Mouse (Mus musculus): ENCODE data around the gene Usp19.

Usp19 gene

DNA sequence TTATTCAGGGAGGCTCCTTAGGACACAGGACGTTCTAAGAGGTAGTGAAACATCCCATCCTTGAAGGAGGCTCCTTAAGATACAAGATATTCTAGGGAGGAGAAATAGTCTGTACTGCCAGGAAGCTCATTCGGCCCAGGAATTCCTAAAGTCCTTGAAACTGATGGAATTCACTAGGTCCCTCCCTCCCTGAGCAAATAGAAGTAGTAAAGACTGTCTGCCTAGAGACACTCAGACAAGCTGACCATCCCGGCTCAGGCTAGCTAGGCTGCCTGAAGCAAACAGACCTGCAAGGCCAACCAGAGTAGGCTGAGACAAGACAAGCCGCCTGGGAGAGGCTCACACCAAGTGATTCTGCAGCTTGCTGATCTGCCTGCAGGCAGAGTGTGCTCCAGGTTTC, 20.6 kb upstream of the Usp19 start:
- no peak for DNase-seq

DNA sequence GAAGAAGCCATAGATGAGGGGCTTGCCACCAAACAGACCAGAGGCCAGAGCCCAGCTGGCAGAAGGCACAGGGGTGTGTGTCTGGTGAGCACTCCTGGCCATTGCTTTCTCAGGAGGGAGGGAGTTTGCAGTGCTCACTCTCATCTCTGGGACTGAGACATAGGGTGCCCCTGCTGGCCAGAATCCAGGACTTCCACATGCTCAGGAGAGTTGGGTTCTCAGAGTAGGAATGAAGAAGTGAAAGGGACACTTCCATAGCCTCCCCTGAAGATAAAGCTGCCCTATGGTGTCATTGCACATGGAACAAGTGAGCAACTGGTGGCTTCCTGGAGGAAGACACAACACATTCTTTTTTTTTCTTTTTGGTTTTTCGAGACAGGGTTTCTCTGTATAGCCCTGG, 15.9 kb upstream of the Usp19 start:
- DNase-seq, result peak in 1 of 2 experiments; percentile 7

DNA sequence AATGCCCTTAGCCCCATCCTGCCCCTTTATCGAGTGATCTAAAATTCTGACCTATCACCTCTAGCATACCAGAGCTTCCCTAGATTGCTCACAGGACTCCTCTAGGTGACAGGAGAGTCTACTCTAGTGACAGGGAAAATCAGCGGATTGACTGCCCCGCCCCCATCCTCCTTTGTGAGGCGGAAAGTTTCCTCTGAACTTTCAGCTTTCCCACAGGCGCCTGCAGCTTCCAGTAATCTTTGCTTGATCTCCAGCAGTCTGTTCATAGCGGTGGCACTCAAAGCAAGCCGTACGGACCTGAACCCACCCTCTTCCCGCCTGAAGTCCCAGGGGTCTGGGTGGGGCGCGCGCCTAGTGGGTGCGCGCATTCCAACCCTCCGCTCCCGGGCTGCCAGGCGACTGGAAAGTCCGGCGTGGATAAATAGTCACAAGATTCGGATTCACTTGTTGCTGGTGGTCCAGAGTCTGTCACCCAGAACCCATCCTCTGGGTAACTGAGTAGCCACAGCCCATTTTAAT, 11.7 kb upstream of the Usp19 start:
- no peak for DNase-seq

DNA sequence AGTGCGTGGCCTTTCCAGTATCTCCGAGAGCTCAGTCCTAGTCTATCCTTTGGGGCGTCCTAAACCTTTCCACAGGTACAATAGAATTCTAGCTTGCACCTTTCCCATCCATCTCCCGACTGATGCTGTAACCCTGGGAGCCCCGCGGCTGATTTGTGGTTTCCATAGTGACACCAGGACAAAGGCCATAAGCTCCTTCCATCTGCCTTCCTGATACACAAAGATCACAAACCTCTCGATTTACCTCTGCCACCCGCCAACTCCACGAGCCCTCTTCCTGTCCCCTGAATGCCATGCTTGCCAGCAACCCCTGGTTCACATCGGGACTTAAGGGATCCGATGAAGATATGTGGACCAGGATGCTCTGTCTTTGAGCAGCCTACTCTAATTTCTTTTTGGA, 11.2 kb upstream of the Usp19 start:
- DNase-seq, result no peak

DNA sequence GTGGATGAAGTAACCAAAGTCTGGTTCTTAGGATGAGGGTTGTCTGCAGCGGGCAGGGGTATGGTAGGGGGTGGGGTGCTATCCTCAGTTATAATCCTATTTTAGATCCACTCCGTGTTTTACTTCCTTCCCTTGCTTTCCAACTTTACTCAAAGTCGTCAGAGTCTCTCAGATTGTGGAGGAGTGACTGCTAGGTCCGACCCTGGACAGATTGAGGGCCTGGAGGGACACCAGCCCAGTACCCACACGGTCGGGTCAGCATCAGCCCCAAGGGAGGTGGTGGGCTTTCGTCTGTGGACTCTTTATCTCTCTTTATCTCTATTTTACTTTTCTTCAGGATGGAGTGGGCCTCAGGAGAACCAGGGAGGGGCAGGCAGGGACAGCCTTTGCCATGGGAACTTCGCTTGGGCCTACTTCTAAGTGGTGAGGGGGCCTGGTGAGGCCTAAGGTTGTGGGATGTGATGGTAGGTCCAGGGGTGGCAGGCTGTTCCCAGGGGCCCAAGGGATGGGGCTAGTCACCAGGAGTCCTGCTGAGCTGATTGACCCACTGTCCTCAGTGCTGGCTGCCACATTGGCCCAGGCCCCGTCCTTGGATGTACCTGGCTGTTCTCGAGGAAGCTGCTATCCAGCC, 10.6 kb upstream of the Usp19 start, which contains the start of gene Lamb2:
TSS of gene Lamb2 (plus strand) at position 16 of the 631 bp plus-strand sequence.
- DNase-seq, result no peak

DNA sequence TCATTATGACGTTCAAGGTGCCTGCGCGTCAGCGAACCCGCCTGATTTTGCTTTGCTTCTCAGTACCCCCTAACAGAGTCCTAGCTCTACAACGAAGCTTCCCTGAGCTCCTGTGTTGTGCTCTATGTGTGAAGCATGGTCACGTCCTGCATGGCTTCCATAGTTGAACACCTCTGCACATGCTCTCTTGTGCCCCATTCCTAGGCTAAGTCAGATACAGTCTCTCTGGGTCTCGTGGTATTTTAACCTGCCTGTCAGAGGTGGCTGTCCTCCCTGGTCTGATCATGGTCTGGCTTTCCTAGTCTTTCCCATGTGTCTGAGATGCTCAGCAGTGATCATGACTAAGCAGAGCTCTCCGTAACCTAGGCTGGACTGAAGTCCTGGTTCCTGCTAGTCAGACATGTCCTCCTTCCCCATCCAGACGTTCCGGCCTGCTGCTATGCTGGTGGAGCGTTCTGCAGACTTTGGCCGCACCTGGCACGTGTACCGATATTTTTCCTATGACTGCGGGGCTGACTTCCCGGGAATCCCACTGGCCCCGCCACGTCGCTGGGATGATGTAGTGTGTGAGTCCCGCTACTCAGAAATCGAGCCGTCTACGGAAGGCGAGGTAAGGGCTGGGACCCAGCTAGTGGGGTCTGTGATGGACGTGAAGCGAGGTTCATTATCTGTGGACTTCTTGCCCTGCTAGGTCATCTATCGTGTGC, 9.4 kb upstream of the Usp19 start:
- DNase-seq, result no peak

DNA sequence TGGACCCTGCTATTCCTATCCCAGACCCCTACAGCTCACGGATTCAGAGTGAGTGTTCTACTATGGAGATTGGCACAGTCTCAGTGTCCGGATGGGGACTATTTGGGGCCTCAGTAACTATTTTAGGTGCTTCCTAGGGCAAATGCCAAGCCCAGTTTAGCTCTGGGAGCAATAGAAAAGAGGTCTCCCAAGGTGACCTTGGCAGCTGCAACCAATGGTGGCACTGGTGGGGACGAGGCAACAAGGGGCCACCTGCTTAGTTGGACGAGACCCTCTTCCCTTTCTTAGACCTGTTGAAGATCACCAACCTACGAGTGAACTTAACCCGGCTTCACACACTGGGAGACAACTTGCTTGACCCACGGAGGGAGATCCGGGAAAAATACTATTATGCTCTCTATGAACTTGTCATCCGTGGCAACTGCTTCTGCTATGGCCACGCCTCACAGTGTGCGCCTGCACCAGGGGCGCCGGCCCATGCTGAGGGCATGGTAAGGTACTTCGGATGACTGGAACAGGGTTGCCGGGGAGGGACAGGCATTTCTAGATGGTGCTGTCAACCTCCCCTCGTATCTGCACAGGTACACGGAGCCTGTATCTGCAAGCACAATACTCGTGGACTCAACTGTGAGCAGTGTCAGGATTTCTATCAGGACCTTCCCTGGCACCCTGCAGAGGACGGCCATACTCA, 8.7 kb upstream of the Usp19 start:
- no peak for DNase-seq

DNA sequence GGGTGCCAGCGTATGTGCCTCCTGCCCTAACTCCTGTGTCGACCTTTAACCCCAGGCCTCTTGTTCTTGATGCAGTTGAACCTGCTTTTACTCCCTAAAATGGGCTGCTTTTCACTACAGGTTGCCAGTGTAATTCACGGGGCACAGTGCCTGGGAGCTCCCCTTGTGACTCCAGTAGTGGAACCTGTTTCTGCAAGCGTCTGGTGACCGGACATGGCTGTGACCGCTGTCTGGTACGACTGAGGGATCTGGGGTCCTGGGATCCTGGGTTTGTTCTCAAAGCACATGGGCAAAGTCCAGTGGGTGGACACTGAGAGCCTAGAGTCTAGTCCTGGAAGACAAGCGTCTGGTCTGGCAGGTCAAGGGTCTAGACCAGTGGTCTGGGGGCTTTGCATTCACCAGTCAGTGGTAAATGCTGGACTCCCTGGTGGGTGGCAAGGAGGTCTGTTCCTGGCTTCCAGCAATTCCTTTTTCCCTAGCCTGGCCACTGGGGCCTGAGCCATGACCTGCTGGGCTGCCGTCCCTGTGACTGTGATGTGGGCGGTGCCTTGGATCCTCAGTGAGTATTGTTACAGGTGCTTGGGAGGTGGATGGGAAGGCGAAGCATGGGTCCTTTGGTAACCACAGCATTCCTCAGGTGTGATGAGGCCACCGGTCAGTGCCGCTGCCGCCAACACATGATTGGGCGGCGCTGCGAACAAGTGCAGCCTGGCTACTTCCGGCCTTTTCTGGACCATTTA, 7.2 kb upstream of the Usp19 start:
- no peak for DNase-seq

DNA sequence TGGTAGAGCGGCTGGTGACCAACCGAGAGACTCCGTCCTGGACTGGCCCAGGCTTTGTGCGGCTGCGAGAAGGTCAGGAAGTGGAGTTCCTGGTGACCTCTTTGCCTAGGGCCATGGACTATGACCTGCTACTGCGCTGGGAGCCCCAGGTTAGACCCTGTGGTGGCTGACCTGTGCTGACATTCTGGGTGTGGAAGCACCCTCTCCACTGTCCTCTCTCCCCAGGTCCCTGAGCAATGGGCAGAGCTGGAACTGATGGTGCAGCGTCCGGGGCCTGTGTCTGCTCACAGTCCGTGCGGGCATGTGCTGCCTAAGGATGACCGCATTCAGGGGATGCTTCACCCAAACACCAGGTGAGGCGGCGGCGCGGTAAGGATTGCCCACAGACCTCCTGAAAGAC, 6.4 kb upstream of the Usp19 start:
- DNase-seq, result no peak

DNA sequence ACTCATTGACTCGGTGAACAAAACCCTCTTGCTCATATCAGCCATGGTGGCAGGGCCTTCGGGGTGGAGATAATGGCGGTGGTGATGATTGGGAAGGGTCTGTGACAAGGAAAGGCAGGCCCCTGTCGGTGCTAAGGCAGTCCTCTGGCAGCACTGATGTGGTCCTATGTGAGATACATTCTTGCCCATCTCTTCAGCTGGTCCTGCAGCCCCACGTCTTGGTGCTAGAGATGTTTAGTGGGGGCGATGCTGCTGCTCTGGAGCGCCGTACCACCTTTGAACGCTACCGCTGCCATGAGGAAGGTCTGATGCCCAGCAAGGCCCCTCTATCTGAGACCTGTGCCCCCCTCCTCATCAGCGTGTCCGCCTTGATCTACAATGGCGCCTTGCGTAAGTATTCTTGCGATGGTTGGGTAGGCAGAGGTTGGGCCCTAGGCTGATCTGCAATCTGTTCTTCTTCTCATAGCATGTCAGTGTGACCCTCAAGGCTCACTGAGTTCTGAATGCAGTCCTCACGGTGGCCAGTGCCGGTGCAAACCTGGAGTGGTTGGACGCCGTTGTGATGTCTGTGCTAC, 5.0 kb upstream of the Usp19 start:
- DNase-seq, result no peak

DNA sequence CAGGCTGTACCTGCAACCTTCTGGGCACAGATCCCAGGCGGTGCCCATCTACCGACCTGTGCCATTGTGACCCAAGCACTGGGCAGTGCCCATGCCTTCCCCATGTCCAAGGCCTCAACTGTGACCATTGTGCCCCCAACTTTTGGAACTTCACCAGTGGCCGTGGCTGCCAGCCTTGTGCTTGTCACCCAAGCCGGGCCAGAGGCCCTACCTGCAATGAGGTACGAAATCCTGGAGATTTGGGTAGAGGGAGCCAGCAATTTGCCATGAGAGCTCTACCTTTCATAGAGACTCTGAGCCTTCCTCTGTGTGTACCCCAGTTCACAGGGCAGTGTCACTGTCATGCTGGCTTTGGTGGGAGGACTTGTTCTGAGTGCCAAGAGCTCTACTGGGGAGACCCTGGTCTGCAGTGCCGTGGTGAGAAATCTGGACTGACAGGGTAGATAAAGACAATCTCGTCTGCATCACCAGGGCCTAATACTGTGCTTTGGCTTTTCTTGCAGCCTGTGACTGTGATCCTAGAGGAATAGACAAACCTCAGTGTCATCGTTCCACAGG, 3.4 kb upstream of the Usp19 start:
- peak in 1 of 2 experiments; percentile 5 for DNase-seq

DNA sequence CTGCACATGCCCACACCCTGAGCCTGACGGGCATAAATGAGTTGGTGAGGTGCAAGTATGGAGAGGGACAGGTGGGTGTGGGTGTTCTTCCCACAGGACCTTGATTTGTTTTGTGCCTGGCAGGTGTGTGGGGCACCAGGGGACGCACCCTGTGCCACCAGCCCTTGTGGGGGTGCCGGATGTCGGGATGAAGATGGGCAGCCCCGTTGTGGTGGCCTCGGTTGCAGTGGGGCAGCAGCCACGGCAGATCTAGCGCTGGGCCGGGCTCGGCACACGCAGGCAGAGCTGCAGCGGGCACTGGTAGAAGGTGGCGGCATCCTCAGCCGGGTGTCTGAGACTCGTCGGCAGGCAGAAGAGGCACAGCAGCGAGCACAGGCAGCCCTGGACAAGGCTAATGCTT, 2.0 kb upstream of the Usp19 start:
- DNase-seq, result peak in 1 of 2 experiments; percentile 14

DNA sequence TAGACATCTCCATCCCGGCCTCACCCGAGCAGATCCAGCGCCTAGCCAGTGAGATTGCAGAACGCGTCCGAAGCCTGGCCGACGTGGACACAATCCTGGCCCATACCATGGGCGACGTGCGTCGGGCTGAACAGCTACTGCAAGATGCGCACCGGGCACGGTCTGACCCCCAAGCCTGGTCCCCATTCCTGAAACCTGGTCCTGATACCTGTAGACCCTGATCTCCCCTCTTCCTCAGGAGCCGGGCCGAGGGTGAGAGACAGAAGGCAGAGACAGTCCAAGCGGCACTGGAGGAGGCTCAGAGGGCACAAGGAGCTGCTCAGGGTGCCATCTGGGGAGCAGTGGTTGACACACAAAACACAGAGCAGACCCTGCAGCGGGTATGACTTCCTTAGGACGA, 1.2 kb upstream of the Usp19 start:
- peak in 1 of 2 experiments; percentile 17 for DNase-seq

DNA sequence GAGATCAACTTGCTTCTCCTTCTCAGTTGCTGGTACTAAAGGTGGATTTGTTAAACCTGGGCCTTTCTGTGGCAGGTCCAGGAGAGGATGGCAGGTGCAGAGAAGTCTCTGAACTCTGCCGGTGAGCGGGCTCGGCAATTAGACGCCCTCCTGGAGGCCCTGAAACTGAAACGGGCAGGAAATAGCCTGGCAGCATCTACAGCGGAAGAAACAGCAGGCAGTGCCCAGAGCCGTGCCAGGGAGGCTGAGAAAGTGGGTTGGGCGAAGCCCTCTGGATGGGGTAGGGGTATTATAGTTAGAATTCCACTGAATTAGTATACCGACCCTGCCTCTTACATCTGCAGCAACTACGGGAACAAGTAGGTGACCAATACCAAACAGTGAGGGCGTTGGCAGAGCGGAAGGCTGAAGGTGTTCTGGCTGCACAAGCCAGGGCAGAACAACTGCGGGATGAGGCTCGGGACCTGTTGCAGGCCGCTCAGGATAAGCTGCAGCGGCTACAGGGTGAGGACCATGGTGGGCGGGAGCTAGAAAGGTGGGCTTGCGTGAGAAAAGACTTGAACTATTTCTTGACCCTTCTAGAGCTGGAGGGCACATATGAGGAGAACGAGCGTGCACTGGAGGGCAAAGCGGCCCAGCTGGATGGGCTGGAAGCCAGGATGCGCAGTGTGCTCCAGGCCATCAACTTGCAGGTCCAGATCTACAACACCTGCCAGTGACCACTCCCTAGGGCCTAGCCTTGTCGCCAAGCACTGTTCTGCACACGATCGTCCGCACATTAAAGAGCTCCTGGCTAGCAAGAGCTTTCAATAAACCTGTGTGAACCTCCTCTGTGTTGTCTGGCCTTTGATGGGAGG, 472 bp upstream of the Usp19 start:
- DNase-seq, result peak; percentile 37 to 54

DNA sequence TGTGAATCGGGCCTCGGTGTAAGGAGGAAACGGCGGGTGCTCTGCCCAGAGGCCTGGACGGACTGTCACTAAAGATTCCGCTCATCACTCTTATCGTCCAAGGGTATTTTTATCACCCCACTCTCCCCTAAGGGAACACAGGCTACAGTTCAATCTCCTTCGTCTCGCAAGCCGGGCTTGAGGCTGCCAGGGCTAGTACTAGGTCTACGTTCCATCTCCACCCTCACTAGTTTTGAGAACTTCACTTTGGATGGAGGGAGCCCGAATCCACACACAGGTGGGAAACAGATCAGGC, 831 bp downstream of the Usp19 start:
- DNase-seq, result no peak

DNA sequence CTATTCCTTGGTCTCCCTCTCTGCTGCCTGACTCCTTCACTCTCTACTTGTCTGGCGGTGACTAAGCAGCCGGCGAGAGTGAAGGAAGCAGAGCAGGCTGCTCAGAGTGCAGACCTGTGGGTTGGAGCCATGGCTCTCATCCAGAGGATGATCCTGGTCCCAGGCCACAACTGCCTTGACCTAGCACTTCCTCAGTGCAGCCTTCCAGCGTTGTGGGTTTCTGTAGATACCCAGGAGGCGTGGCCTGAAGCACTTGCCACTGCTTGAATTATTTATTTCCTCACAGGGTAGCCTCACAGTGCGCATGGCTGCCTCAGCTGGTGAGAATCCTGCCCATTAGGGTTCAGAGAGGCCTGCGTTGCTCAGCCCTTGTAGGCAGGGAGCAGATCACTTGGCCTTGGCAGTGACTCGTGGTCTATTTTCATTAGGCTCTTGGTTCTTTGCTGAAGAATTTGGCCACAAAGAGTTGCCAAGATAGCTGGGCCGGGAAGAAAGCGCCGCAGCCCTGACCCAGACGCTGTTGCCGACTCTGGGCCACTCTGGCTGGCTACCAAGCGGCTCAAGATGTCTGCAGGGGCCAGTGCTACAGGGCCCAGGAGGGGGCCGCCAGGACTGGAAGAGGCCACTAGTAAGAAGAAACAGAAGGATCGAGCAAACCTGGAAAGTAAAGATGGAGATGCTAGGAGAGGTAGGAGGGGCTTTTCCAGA, 1.8 kb downstream of the Usp19 start:
- peak in 1 of 2 experiments; percentile 8 for DNase-seq

DNA sequence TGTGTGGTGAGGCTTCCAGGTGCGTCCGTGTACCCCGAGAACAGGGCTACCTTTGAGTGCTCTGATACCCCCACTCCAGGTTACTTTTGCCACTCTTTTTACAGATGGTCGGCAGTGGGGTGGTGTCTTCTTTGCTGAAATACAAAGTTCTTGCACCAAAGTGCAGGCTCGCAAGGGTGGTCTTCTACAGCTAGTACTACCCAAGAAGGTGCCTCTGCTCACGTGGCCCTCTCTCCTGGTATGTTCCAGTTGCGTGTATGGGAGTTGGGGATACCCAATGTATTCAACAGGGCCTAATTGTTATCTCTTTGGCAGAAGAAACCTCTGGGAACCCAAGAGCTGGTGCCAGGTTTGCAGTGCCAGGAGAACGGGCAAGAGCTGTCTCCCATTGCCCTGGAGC, 2.8 kb downstream of the Usp19 start:
- DNase-seq, result peak in 1 of 2 experiments; percentile 4

DNA sequence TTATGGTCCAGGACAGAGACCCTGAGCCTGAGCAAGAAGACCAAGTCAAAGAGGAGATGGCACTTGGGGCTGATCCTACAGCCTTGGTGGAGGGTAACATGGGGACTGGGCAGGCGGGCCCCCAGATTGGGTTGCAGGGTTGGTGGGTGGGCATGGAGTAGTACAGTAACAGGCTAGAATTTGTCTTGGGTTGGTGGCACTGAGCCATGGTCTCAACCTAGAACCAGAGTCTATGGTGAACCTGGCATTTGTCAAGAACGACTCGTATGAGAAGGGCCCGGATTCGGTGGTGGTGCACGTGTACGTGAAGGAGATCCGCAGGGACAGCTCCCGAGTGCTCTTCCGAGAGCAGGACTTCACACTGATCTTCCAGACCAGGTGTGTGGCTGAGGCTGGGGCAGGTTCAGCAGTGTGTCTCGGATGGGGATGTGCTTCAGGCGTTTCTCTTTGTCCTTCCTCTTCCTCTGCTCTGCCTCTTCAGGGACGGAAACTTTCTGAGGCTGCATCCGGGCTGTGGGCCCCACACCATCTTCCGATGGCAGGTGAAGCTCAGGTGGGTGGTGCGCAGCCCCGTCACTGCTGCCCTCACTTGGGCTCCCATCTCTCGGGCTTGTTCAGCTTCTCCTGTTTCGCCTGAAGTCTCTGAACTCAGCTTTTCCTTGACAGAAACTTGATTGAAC, 3.9 kb downstream of the Usp19 start:
- no peak for DNase-seq

DNA sequence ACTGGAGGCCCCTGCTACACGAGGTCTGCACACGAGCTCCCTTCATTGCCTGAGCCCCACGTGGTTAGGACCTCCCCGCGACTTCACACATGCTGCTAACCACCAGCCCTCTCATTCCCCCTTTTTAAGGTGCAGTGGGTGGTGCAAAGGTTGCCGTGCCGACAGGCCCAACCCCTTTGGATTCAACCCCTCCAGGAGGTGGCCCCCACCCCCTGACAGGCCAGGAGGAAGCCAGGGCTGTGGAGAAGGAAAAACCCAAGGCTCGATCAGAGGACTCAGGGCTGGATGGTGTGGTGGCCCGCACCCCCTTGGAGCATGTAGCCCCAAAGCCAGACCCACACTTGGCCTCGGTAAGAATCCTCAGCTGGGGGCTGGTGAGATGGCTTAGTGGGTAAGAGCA, 4.5 kb downstream of the Usp19 start:
- peak in 1 of 2 experiments; percentile 19 for DNase-seq

DNA sequence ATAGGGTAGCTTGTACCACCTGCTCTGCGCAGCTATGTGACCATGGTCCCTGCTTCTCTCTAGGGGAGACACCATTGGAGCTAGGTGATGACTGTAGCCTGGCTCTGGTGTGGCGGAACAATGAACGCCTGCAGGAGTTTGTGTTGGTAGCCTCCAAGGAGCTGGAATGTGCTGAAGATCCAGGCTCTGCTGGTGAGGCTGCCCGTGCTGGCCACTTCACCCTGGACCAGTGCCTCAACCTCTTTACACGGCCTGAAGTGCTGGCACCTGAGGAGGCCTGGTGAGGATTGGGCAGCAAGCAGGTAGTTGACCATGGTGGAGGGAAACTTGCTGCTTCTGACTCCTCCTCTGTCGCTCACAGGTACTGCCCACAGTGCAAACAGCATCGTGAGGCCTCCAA, 8.8 kb downstream of the Usp19 start:
- DNase-seq, result no peak

Data from thymus, postnatal 36 days (tissue).